Mouse (Mus musculus) brain, adult 2 months (tissue): ENCODE measurements around the gene Arhgap8.
"Not testable (repeated sequence)": the region's sequence is repeated elsewhere in the genome, so short reads cannot be mapped to it uniquely, and the experiment has no call there.

Experiments
- DNase-seq: peaks from one replicate; pipeline ENCODE4 v3.0.0; 2011; ENCODE audit warnings: low read depth, low spot score

The Arhgap8 gene

GRCm38 (mm10) chr15:84697611-84698011 is 22.2 kb upstream of the Arhgap8 start:
- peak; percentile 49 for DNase-seq

GRCm38 (mm10) chr15:84698189-84698588 is 21.7 kb upstream of the Arhgap8 start:
- no peak for DNase-seq

- DNase-seq, result peak; percentile 40
These were observed 19.6 kb upstream of the Arhgap8 start for GRCm38 (mm10) chr15:84700147-84700794.

- peak; percentile 64 for DNase-seq
These were observed 17.9 kb upstream of the Arhgap8 start for GRCm38 (mm10) chr15:84701947-84702346.

- no peak for DNase-seq
These were observed 17.2 kb upstream of the Arhgap8 start for GRCm38 (mm10) chr15:84702391-84703345.

- no peak for DNase-seq
These were observed 15.9 kb upstream of the Arhgap8 start for GRCm38 (mm10) chr15:84703992-84704391.

GRCm38 (mm10) chr15:84705351-84705901 is 14.4 kb upstream of the Arhgap8 start:
- DNase-seq, result no peak

GRCm38 (mm10) chr15:84706983-84707619 is 12.8 kb upstream of the Arhgap8 start:
- DNase-seq, result no peak

- peak; percentile 9 for DNase-seq
These were observed 7.1 kb upstream of the Arhgap8 start for GRCm38 (mm10) chr15:84712566-84713405.

- DNase-seq, result peak; percentile 52
These were observed 5.1 kb upstream of the Arhgap8 start for GRCm38 (mm10) chr15:84714730-84715129.

- no peak for DNase-seq
These were observed 4.7 kb upstream of the Arhgap8 start for GRCm38 (mm10) chr15:84715132-84715531.

GRCm38 (mm10) chr15:84717570-84718270 is 2.1 kb upstream of the Arhgap8 start:
- DNase-seq, result not testable (repeated sequence)

GRCm38 (mm10) chr15:84718785-84719184 is 1.1 kb upstream of the Arhgap8 start:
- no peak for DNase-seq

GRCm38 (mm10) chr15:84720291-84721204 is 696 bp downstream of the Arhgap8 start:
- no peak for DNase-seq

GRCm38 (mm10) chr15:84723656-84724055 is 3.8 kb downstream of the Arhgap8 start:
- not testable (repeated sequence) for DNase-seq

GRCm38 (mm10) chr15:84724199-84724598 is 4.3 kb downstream of the Arhgap8 start:
- no peak for DNase-seq

- DNase-seq, result peak; percentile 4
These were observed 9.8 kb downstream of the Arhgap8 start for GRCm38 (mm10) chr15:84729685-84730084.

GRCm38 (mm10) chr15:84730893-84731292 is 11.0 kb downstream of the Arhgap8 start:
- DNase-seq, result no peak
